Mouse (Mus musculus): ENCODE results near the gene Kcng3. TPM values are rescaled to one million over a fixed set of nuclear protein-coding genes. Genes with fewer than 3 reads are reported as not detected.

Gene Kcng3
- polyA plus RNA-seq, 1 experiment from 2014 or later: not detected

DNA sequence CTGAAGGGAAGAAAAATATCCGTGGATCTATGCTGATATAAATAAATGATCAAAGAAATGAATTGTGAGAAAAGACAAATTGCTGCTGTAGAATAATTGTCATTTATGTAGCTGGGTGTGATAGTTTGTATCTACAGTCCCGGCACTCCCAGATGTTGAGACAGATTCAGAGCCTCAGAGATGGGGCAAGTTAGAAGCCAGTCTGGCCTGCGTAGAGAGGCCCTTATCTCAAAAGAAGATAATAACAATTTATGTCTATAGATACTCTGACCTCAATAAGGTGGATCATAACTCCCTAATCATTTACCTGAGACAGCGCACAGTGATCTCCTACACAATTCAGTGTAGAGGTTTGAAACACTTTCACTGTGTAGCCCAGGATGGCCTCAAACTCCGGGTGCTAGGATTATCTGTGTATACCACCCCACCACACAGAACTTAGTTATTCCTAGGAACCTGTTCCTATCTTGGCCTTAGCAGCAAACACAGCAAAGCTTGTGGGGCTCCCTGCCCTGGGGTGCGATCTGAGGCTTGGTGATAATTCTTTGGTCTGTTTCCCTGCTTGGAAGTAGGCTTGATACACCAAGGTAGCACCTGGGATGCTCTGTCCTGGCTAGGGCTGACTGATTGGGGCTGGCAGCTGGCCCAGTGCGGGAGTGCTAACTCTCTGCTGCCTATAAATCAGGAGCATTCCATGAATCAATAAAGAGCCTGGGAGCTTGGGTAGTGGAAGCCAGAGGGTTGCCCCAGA, 19.4 kb upstream of the Kcng3 start:
- no peaks in the 10 kb centered on the region for H3K4me1 ChIP-seq
- no peaks in the 10 kb centered on the region for H3K36me3 ChIP-seq (replicated peaks)
- H3K27me3 ChIP-seq: no peaks in the 10 kb centered on the region
- no peak overlapping the region for H3K4me3 ChIP-seq (replicated peaks)
- H3K4me2 ChIP-seq: no peak overlapping the region
- H3K9ac ChIP-seq: no peak overlapping the region
- H3K27ac ChIP-seq: no peak overlapping the region
- no peak for ATAC-seq (ENCODE audit: low FRiP score)
- H3K9me3 ChIP-seq: no peaks in the 10 kb centered on the region
- WGBS: 90% methylated on average over 7 of the region's 7 CpGs

DNA sequence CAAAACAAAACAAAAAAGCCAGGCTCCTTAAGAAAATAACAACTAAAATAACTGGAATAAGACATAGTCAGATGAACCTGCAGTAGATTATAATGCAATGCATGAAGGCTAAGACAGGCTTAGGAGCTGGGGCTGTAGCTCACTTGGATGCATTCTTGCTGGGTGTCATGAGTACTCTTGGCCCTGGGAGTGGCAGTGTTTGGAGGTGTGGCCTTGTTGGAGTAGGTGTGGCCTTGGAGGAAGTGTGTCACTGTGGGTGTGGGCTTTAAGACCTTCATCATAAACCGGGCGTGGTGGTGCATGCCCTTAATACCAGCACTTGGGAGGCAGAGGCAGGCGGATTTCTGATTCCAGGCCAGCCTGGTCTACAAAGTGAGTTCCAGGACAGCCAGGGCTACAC, 18.3 kb upstream of the Kcng3 start:
- Histone ChIP-seq H3K4me2 (no peak overlapping the region), H3K4me1 (no peaks in the 10 kb centered on the region), H3K27ac (no peak overlapping the region), H3K9ac (no peak overlapping the region), H3K9me3 (no peaks in the 10 kb centered on the region), H3K4me3 (replicated peaks) (no peak overlapping the region), H3K36me3 (replicated peaks) (no peaks in the 10 kb centered on the region), H3K27me3 (no peaks in the 10 kb centered on the region)
- WGBS: 91% methylated on average over 3 of the region's 3 CpGs
- ATAC-seq (ENCODE audit: low FRiP score): no peak

DNA sequence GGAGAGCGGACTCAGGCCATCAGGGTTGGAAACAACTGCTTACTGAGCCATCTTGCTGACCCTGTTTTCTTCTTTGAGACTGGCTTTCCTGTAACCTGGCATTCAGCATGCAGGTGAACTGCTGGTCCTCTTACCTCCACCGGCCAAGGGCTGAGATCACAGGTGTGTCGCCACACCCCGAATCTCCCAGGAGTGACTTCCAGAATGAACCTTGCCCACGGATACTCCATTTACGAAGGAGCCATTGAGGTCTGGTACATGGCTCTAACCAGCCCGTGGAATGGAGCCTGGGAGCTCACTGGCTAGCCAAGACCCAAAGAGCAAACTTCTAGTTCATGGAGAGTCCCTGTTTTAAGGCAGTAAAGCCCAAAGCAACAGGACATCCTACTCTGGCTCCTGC, 15.7 kb upstream of the Kcng3 start:
- Histone ChIP-seq H3K9ac (no peak overlapping the region), H3K36me3 (replicated peaks) (no peaks in the 10 kb centered on the region), H3K4me1 (no peaks in the 10 kb centered on the region), H3K4me3 (replicated peaks) (no peak overlapping the region), H3K27me3 (no peaks in the 10 kb centered on the region; the same call in 1 of the 2 replicates), H3K27ac (no peak overlapping the region), H3K9me3 (no peaks in the 10 kb centered on the region), H3K4me2 (no peak overlapping the region)
- 96% methylated on average over 7 of the region's 7 CpGs for WGBS
- no peak for ATAC-seq (ENCODE audit: low FRiP score)

DNA sequence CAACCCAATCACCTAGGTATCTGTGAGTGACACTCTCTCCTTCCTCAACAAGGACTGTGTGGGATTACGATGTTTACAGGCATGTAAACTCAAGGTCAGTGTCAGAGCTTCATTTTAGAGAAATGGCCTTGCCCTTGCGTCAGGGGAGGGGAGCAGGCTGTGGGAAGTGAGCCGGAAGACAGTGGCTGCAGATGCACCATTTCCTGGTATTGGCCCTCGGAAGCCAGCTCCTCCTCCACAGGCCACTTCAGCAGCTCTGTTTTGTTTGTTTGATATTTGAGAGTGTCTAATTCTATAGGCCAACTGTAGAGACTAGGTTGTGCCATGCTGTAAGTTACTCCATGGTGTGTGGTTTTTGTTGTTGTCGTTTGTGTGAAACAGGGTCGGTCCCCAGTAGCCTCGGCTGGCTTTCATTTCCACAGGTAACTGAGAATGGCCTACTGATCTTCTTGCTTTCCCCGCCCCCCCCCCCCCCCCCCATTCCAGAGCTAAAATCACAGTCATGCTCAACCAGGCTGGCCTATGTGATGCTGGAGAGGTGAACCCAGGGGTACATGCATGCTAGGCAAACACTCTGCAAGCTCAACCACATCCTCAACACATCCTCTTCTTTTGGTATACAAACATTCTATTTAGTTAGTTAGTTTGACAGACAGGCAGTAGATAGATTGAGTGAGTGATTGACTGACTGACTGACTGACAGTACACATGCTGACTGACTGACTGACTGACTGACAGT, 14.9 kb upstream of the Kcng3 start:
- Histone ChIP-seq H3K36me3 (replicated peaks) (no peaks in the 10 kb centered on the region), H3K4me2 (no peak overlapping the region), H3K4me1 (no peaks in the 10 kb centered on the region), H3K27ac (no peak overlapping the region), H3K4me3 (replicated peaks) (no peak overlapping the region), H3K9ac (no peak overlapping the region), H3K9me3 (no peaks in the 10 kb centered on the region), H3K27me3 (no peaks in the 10 kb centered on the region; the same call in 1 of the 2 replicates)
- ATAC-seq (ENCODE audit: low FRiP score): no peak
- 82% methylated on average over 8 of the region's 8 CpGs for WGBS

DNA sequence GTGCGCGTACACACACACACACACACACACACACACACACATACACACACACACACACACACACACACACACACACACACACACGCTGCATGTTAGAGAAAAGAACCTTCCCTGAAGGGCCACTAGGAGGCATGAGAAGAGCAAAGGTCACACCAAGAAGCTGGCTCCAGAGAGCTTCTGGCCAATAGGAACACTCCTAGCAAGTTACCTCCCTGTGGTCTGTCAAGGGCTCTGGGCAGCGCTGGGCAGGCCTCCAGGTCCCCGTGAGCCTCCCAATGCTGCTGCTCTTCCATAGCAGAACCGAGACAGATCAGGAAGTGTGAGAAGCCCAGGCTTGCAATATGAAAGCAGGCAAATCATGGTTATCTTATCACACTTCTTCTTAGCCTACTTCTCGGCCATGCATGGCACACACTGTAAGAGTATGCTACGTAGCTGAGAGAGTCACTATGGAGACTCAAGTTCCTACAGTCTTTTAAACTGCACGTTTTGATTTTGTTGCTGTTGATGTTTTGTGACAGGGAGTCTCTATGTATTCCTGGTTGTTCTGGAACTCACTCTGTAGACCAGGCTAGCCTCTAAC, 13.6 kb upstream of the Kcng3 start:
- Histone ChIP-seq H3K27me3 (no peaks in the 10 kb centered on the region; the same call in 1 of the 2 replicates), H3K36me3 (replicated peaks) (no peaks in the 10 kb centered on the region), H3K9me3 (no peaks in the 10 kb centered on the region), H3K4me1 (no peaks in the 10 kb centered on the region), H3K27ac (no peak overlapping the region), H3K4me3 (replicated peaks) (no peak overlapping the region), H3K9ac (no peak overlapping the region), H3K4me2 (no peak overlapping the region)
- no peak for ATAC-seq (ENCODE audit: low FRiP score)
- WGBS: 62% methylated on average over 8 of the region's 9 CpGs

DNA sequence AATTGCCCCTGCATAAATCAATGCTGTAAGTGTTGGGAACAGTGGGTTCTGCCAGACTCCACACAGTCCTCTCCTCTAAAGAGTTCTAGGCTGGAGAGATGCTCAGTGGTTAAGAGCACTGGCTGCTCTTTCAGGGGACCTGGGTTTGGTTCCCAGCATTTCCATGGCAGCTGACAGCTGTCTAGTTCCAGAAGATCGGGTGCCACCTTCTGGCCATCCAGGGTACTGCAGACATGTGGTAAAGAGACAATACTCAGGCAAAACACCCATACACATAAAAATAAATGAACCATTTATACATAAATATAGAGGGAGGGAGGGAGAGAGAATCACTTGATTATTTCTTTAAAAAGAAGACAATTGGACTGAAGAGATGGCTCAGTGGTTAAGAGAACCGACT, 5.7 kb upstream of the Kcng3 start:
- H3K27me3 ChIP-seq: peaks cover 39% of the 10 kb centered on the region
- no peaks in the 10 kb centered on the region for H3K36me3 ChIP-seq (replicated peaks)
- ATAC-seq (ENCODE audit: low FRiP score): no peak
- no peak overlapping the region for H3K9ac ChIP-seq
- H3K9me3 ChIP-seq: peaks cover 5% of the 10 kb centered on the region; the same call in 1 of the 2 replicates
- peaks cover 7% of the 10 kb centered on the region for H3K4me1 ChIP-seq
- H3K27ac ChIP-seq: no peak overlapping the region
- no peak overlapping the region for H3K4me3 ChIP-seq (replicated peaks)
- 83% methylated on average over 2 of the region's 2 CpGs for WGBS
- no peak overlapping the region for H3K4me2 ChIP-seq

GRCm38 (mm10) chr17:83636443-83636842, 4.7 kb upstream of the Kcng3 start:
- ATAC-seq (ENCODE audit: low FRiP score): no peak
- H3K4me1 ChIP-seq: peaks cover 16% of the 10 kb centered on the region
- 83% methylated on average over 7 of the region's 7 CpGs for WGBS
- no peak overlapping the region for H3K4me3 ChIP-seq (replicated peaks)
- no peaks in the 10 kb centered on the region for H3K36me3 ChIP-seq (replicated peaks)
- H3K27me3 ChIP-seq: peaks cover 48% of the 10 kb centered on the region
- H3K27ac ChIP-seq: no peak overlapping the region
- H3K9ac ChIP-seq: no peak overlapping the region
- no peak overlapping the region for H3K4me2 ChIP-seq
- peaks cover 5% of the 10 kb centered on the region; the same call in 1 of the 2 replicates for H3K9me3 ChIP-seq

- Histone ChIP-seq H3K27me3 (peaks cover 83% of the 10 kb centered on the region), H3K9ac (no peak overlapping the region; the same call in 1 of the 2 replicates), H3K4me1 (peaks cover 23% of the 10 kb centered on the region), H3K4me3 (replicated peaks) (peak overlapping the region; percentile 58), H3K36me3 (replicated peaks) (no peaks in the 10 kb centered on the region), H3K4me2 (peak overlapping the region; percentile 88), H3K9me3 (peaks cover 5% of the 10 kb centered on the region; the same call in 1 of the 2 replicates), H3K27ac (no peak overlapping the region)
- WGBS: under 1% methylated on average over 24 of the region's 24 CpGs
- no peak; the same call in 1 of the 2 replicates for ATAC-seq (ENCODE audit: low FRiP score)
Measured at GRCm38 (mm10) chr17:83632653-83633570, 1.2 kb upstream of the Kcng3 start.

DNA sequence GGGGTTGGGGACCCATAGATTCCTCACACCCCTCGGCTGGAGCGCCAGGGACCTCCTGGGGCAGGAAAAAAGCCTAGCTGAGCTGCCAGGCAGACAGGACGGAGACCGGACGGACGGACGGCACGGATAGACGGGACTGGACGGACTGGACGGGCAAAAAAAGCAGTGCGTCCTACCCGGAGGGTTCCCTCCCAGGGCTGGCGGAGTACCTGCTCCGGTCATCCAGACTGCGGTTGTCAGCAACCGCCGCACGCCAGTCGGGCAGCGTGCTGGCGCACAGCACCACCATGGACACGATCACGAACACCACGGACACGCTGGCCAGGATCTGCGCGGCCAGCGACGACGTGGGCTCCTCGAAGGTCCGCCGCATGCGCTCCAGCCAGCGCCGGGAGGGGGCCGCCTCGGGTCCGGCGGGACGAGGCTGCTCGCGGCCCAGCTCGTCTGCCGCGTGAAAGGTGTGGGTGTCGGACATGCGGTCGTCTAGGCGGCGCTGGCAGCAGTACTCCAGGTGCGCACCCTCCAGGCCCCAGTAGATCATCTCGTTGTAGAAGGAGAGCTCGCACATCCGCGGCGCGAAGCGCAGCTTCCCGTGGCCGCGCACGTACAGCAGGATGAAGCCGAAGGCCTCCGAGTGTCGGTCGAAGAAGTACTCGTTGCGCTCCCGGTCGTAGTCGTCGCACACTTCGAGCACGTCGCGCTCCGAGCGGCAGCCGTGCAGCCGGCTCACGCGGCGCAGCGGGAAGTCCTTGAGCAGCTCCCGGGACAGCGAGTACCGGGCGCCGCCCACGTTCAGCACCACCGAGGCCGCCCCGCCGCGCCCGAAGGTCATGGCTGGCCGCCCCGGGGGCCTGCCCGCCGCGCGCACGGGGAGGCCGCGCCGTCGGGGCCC, 662 bp downstream of the Kcng3 start:
- peak overlapping the region; percentile 55 for H3K9ac ChIP-seq
- H3K4me1 ChIP-seq: peaks cover 23% of the 10 kb centered on the region
- peak overlapping the region; percentile 58 for H3K4me3 ChIP-seq (replicated peaks)
- 2% methylated on average over 92 of the region's 109 CpGs for WGBS
- H3K4me2 ChIP-seq: peak overlapping the region; percentile 88
- no peaks in the 10 kb centered on the region; the same call in 1 of the 2 replicates for H3K9me3 ChIP-seq
- peak; percentile 45 for ATAC-seq (ENCODE audit: low FRiP score)
- H3K36me3 ChIP-seq (replicated peaks): no peaks in the 10 kb centered on the region
- H3K27me3 ChIP-seq: peaks cover 94% of the 10 kb centered on the region
- no peak overlapping the region for H3K27ac ChIP-seq

GRCm38 (mm10) chr17:83613907-83614306, 17.8 kb downstream of the Kcng3 start:
- no peak overlapping the region for H3K4me2 ChIP-seq
- no peaks in the 10 kb centered on the region for H3K36me3 ChIP-seq (replicated peaks)
- H3K27me3 ChIP-seq: no peaks in the 10 kb centered on the region
- peaks cover 4% of the 10 kb centered on the region; the same call in 1 of the 2 replicates for H3K9me3 ChIP-seq
- no peak overlapping the region for H3K9ac ChIP-seq
- H3K27ac ChIP-seq: no peak overlapping the region
- H3K4me3 ChIP-seq (replicated peaks): no peak overlapping the region
- no peaks in the 10 kb centered on the region for H3K4me1 ChIP-seq
- ATAC-seq (ENCODE audit: low FRiP score): no peak
- WGBS: 58% methylated on average over 11 of the region's 11 CpGs

- WGBS: 79% methylated on average over 4 of the region's 4 CpGs
- H3K27ac ChIP-seq: no peak overlapping the region
- peaks cover 7% of the 10 kb centered on the region; the same call in 1 of the 2 replicates for H3K9me3 ChIP-seq
- no peak overlapping the region for H3K4me3 ChIP-seq (replicated peaks)
- H3K4me1 ChIP-seq: no peaks in the 10 kb centered on the region
- no peak overlapping the region for H3K9ac ChIP-seq
- H3K27me3 ChIP-seq: no peaks in the 10 kb centered on the region
- ATAC-seq (ENCODE audit: low FRiP score): no peak
- no peak overlapping the region for H3K4me2 ChIP-seq
- no peaks in the 10 kb centered on the region for H3K36me3 ChIP-seq (replicated peaks)
Measured at GRCm38 (mm10) chr17:83609532-83609931, 22.2 kb downstream of the Kcng3 start.
